Mouse (Mus musculus) forebrain, embryonic 14.5 days (tissue): ENCODE data around the gene Gcnt7. TPM values are rescaled to one million over a fixed set of nuclear protein-coding genes. Genes with fewer than 3 reads are reported as not detected.

Source experiments
- ATAC-seq: fragments of 200-750 bp; cut with Nextera tagmentation; 2 replicates; pipeline ENCODE4 v1.8.0; 2017; ENCODE audit warnings: mild to moderate bottlenecking, moderate library complexity
- DNase-seq: peaks from one replicate; pipeline ENCODE4 v3.0.0-alpha.2; 2015; ENCODE audit warnings: low spot score
- H3K27ac ChIP-seq: fragments of 300-500 bp; sonication (generic); 2 replicates; pipeline ENCODE4 v1.5.1; 2014; ENCODE audit warnings: low read depth, mild to moderate bottlenecking, control low read depth, low read length, moderate library complexity
- H3K27me3 ChIP-seq: fragments of 300-500 bp; sonication (generic); replicated peaks from 2 replicates; pipeline ENCODE4 v1.6.1; 2014; ENCODE audit warnings: low read length, control low read depth, mixed read lengths; ENCODE audit not compliant: control insufficient read depth, insufficient read depth
- H3K36me3 ChIP-seq: fragments of 300-500 bp; sonication (generic); 2 replicates; pipeline ENCODE4 v1.6.1; 2014; ENCODE audit warnings: low read length, control low read depth; ENCODE audit not compliant: control insufficient read depth, insufficient read depth
- H3K4me1 ChIP-seq: fragments of 300-500 bp; sonication (generic); 2 replicates; pipeline ENCODE4 v1.6.1; 2014; ENCODE audit warnings: antibody characterized with exemption, low read length, control low read depth; ENCODE audit not compliant: control insufficient read depth, insufficient read depth
- H3K4me2 ChIP-seq: fragments of 300-500 bp; sonication (generic); 2 replicates; pipeline ENCODE4 v1.6.1; 2014; ENCODE audit warnings: mild to moderate bottlenecking, control low read depth, low read length
- H3K4me3 ChIP-seq: fragments of 300-500 bp; sonication (generic); 2 replicates; pipeline ENCODE4 v1.5.1; 2014; ENCODE audit warnings: low read depth, low read length, control low read depth
- H3K9ac ChIP-seq: fragments of 300-500 bp; sonication (generic); 2 replicates; pipeline ENCODE4 v1.6.1; 2014; ENCODE audit warnings: mild to moderate bottlenecking, low read length, control low read depth, moderate library complexity
- H3K9me3 ChIP-seq: fragments of 300-500 bp; sonication (generic); replicated peaks from 2 replicates; pipeline ENCODE4 v1.6.1; 2016; ENCODE audit warnings: low read length, control low read depth, mixed read lengths; ENCODE audit not compliant: control insufficient read depth
- WGBS: fragments of 180-500 bp; shearing (Covaris S2); extraction: QIAGEN DNeasy Blood & Tissue Kit; methylation state at CpG from one replicate; pipeline ENCODE4 v1.1.7; 2014; 5-methylcytosine and 5-hydroxymethylcytosine counted together
- polyA plus RNA-seq: library from polyadenylated mRNA; unstranded; fragments of >200 nt; fragmentation: Nextera tagmentation; extraction: Ambion mirVana; gene quantifications from 2 replicates; pipeline ENCODE4 v1.2.1, GENCODE M21; 2014

Gene Gcnt7
- polyA plus RNA-seq, 1 experiment from 2014 or later: 0.28 TPM

- Histone ChIP-seq H3K27me3 (no peaks in the 10 kb centered on the region), H3K4me1 (no peaks in the 10 kb centered on the region; the same call in 1 of the 2 replicates), H3K9me3 (no peaks in the 10 kb centered on the region), H3K4me2 (no peak overlapping the region), H3K4me3 (no peak overlapping the region), H3K9ac (no peak overlapping the region), H3K27ac (no peak overlapping the region), H3K36me3 (no peaks in the 10 kb centered on the region)
- ATAC-seq: no peak
- no peak for DNase-seq
- 83% methylated on average over 3 of the region's 3 CpGs for WGBS
Observed at GRCm38 (mm10) chr2:172405011-172405410, 53.4 kb downstream of the Gcnt7 start.

- no peak overlapping the region for H3K9ac ChIP-seq
- no peak for DNase-seq
- no peak overlapping the region for H3K4me3 ChIP-seq
- no peak overlapping the region for H3K4me2 ChIP-seq
- H3K9me3 ChIP-seq: no peaks in the 10 kb centered on the region
- WGBS: 65% methylated on average over 7 of the region's 7 CpGs
- H3K36me3 ChIP-seq: no peaks in the 10 kb centered on the region
- H3K4me1 ChIP-seq: no peaks in the 10 kb centered on the region; the same call in 1 of the 2 replicates
- no peak overlapping the region for H3K27ac ChIP-seq
- no peak for ATAC-seq
- H3K27me3 ChIP-seq: no peaks in the 10 kb centered on the region
Observed at GRCm38 (mm10) chr2:172404239-172404638, 54.2 kb downstream of the Gcnt7 start.

- no peaks in the 10 kb centered on the region for H3K27me3 ChIP-seq
- no peak overlapping the region for H3K4me3 ChIP-seq
- no peaks in the 10 kb centered on the region for H3K9me3 ChIP-seq
- no peak for DNase-seq
- H3K4me2 ChIP-seq: no peak overlapping the region
- H3K36me3 ChIP-seq: no peaks in the 10 kb centered on the region
- no peaks in the 10 kb centered on the region; the same call in 1 of the 2 replicates for H3K4me1 ChIP-seq
- no peak overlapping the region for H3K27ac ChIP-seq
- H3K9ac ChIP-seq: no peak overlapping the region
- WGBS: 79% methylated on average over 13 of the region's 13 CpGs
- ATAC-seq: no peak
Observed at GRCm38 (mm10) chr2:172401116-172401825, 57.1 kb downstream of the Gcnt7 start.

Other genes with a start within 250 kb of the Gcnt7 start
- gene Mc3r, start 210.1 kb downstream of the Gcnt7 start, polyA plus RNA-seq: 0.07 and 0.55 TPM in 2 replicates
- gene Fam210b, start 113.0 kb downstream of the Gcnt7 start, polyA plus RNA-seq: 51.5 and 53.1 TPM in 2 replicates
- gene Aurka, start 88.1 kb downstream of the Gcnt7 start, polyA plus RNA-seq: 61.8 and 74.2 TPM in 2 replicates
- 37.8 and 38.6 TPM in 2 replicates for gene Cstf1, start 87.9 kb downstream of the Gcnt7 start, polyA plus RNA-seq
- 0.10 and 0.28 TPM in 2 replicates for gene Cass4, start 64.8 kb downstream of the Gcnt7 start, polyA plus RNA-seq
- 106 and 107 TPM in 2 replicates for gene Rtf2, start 18.0 kb downstream of the Gcnt7 start, polyA plus RNA-seq
- gene Fam209, start 13.9 kb upstream of the Gcnt7 start, polyA plus RNA-seq: 0.44 and 0.67 TPM in 2 replicates
- 20.6 and 21.8 TPM in 2 replicates for gene Tfap2c, start 91.0 kb upstream of the Gcnt7 start, polyA plus RNA-seq